In the genomic region with DNA sequence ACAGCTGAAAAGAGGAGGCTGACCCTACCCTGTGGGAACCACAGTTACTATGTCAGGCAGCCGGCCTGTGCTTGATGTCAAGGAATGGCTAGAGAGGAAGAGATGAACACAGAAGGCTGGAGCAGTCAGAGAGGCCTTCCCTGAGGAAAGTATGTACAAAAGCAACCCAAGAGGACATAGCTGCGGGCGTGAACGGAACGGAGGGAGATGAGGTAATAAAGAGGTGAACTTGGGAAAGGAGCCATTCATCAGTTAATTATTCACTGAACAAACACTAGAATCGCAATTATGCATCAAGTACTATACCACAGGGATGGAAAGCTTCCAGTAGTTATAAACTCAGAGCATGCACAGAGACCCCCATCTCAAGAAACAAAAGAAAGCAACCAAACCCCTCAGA, we compare ENCODE assay signal across 14 mouse cellular contexts. TPM values are rescaled to one million over a fixed set of nuclear protein-coding genes. Genes with fewer than 3 reads are reported as not detected.
A peak's percentile ranks its signal among the peaks of the same experiment; 100 is the strongest.
DNase-seq lines count a peak whose midpoint lies in the region; ATAC-seq and TF ChIP-seq lines count a peak whose summit lies in the region.
"Had no signal": no experiment of that assay in that cellular context is flagged by ENCODE, and none has a peak within 500 bp of the region (broad histone marks: within the 10 kb centered on the region; RNA-seq: fewer than 3 reads in every experiment).

No protein-coding gene starts in this region.

- no peaks in the 10 kb centered on the region for H3K27me3 ChIP-seq in forebrain, embryonic 14.5 days (replicated peaks; ENCODE audit: control insufficient read depth, insufficient read depth, low read length)
- H3K27me3 ChIP-seq in forebrain, embryonic 11.5 days (ENCODE audit: control insufficient read depth, insufficient read depth, low read length) = no peaks in the 10 kb centered on the region
- no peaks in the 10 kb centered on the region; the same call in 1 of the 2 replicates for H3K27me3 ChIP-seq in intestine, embryonic 16.5 days (replicated peaks; ENCODE audit: control insufficient read depth, insufficient read depth, low read length)
- H3K27me3 ChIP-seq: hindbrain, embryonic 12.5 days had no signal

- H3K4me2 ChIP-seq in forebrain, embryonic 14.5 days (ENCODE audit: low read length) = no peak overlapping the region
- no peak overlapping the region for H3K4me2 ChIP-seq in forebrain, embryonic 11.5 days (ENCODE audit: low read depth, low read length, severe bottlenecking)
- H3K4me2 ChIP-seq in intestine, embryonic 16.5 days (ENCODE audit: low read depth, low read length) = no peak overlapping the region
- H3K4me2 ChIP-seq: embryonic facial prominence, embryonic 12.5 days; hindbrain, embryonic 12.5 days had no signal

- 0 out of 2 replicates have a peak overlapping the region, but pooled peaks have one; percentile 31 for H3K27ac ChIP-seq in forebrain, embryonic 14.5 days (ENCODE audit: low read depth, low read length)
- H3K27ac ChIP-seq in forebrain, embryonic 11.5 days (ENCODE audit: low read depth, low read length) = no peak overlapping the region
- peak overlapping the region; percentile 46; the same call in 1 of the 2 replicates for H3K27ac ChIP-seq in intestine, embryonic 16.5 days (ENCODE audit: low read length)
- H3K27ac ChIP-seq: embryonic facial prominence, embryonic 12.5 days; hindbrain, embryonic 12.5 days had no signal

- no peak for TF ChIP-seq CTCF in lung, adult 2 months (IDR thresholded peaks at IDR 0.05; ENCODE audit: insufficient read depth, low read length)
- no peak for TF ChIP-seq CTCF in brain, embryonic 14.5 days (IDR thresholded peaks at IDR 0.05; ENCODE audit: borderline replicate concordance, extremely low read depth, insufficient read depth, insufficient read length)

- no peaks in the 10 kb centered on the region for H3K9me3 ChIP-seq in forebrain, embryonic 14.5 days (replicated peaks; ENCODE audit: control insufficient read depth, low read length)
- no peaks in the 10 kb centered on the region for H3K9me3 ChIP-seq in forebrain, embryonic 11.5 days (ENCODE audit: control insufficient read depth, low read length)
- H3K9me3 ChIP-seq in intestine, embryonic 16.5 days (ENCODE audit: control insufficient read depth, low read length) = no peaks in the 10 kb centered on the region
- H3K9me3 ChIP-seq: embryonic facial prominence, embryonic 12.5 days; hindbrain, embryonic 12.5 days had no signal

- H3K9ac ChIP-seq in forebrain, embryonic 14.5 days (ENCODE audit: low read length) = no peak overlapping the region
- H3K9ac ChIP-seq in forebrain, embryonic 11.5 days (ENCODE audit: low read length) = no peak overlapping the region
- no peak overlapping the region for H3K9ac ChIP-seq in intestine, embryonic 16.5 days (ENCODE audit: low read depth, low read length)
- H3K9ac ChIP-seq: embryonic facial prominence, embryonic 12.5 days; hindbrain, embryonic 12.5 days had no signal

- peaks cover 5% of the 10 kb centered on the region for H3K4me1 ChIP-seq in forebrain, embryonic 14.5 days (ENCODE audit: control insufficient read depth, insufficient read depth, low read length)
- peaks cover 7% of the 10 kb centered on the region for H3K4me1 ChIP-seq in forebrain, embryonic 11.5 days (replicated peaks; ENCODE audit: control insufficient read depth, insufficient read depth, low read length)
- H3K4me1 ChIP-seq in lung, adult 2 months (ENCODE audit: control insufficient read depth, insufficient read depth, low read length) = no peaks in the 10 kb centered on the region
- peaks cover 18% of the 10 kb centered on the region; the same call in 1 of the 2 replicates for H3K4me1 ChIP-seq in intestine, embryonic 16.5 days (ENCODE audit: control insufficient read depth, insufficient read depth, low read length)
- H3K4me1 ChIP-seq: embryonic facial prominence, embryonic 12.5 days had no signal

- ATAC-seq in forebrain, embryonic 14.5 days = peak; percentile 41; the same call in 1 of the 2 replicates
- no peak for ATAC-seq in forebrain, embryonic 11.5 days (replicated peaks; ENCODE audit: low FRiP score)
- peak; percentile 54 for ATAC-seq in intestine, embryonic 16.5 days
- ATAC-seq: hindbrain, embryonic 16.5 days; inflammation-experienced regulatory T-cells, adult 6 months had no signal

- peak; percentile 48 for DNase-seq in forebrain, embryonic 14.5 days (ENCODE audit: low spot score)
- DNase-seq in forebrain, embryonic 11.5 days (ENCODE audit: low spot score) = no peak
- DNase-seq in lung, postnatal 36 days = peak; percentile 28
- no peak for DNase-seq in lung, adult 2 months
- DNase-seq in brain, embryonic 14.5 days (ENCODE audit: low read depth) = peak; percentile 70
- no peak for DNase-seq in kidney, postnatal 25 days
- DNase-seq: cerebellum, adult 11-12 months; gastrocnemius, postnatal 36 days; heart, adult 11 months had no signal

- peaks cover 12% of the 10 kb centered on the region for H3K36me3 ChIP-seq in forebrain, embryonic 14.5 days (ENCODE audit: control insufficient read depth, insufficient read depth, low read length)
- H3K36me3 ChIP-seq in forebrain, embryonic 11.5 days (ENCODE audit: control insufficient read depth, insufficient read depth, low read length) = no peaks in the 10 kb centered on the region
- H3K36me3 ChIP-seq in intestine, embryonic 16.5 days (ENCODE audit: control insufficient read depth, insufficient read depth, low read length) = no peaks in the 10 kb centered on the region
- H3K36me3 ChIP-seq: embryonic facial prominence, embryonic 12.5 days had no signal

- WGBS in forebrain, embryonic 14.5 days = 24% methylated on average over 6 of the region's 6 CpGs
- 81% methylated on average over 6 of the region's 6 CpGs for WGBS in forebrain, embryonic 11.5 days
- WGBS in lung, adult 2 months = 84% methylated on average over 6 of the region's 6 CpGs
- WGBS in intestine, embryonic 16.5 days = 57% methylated on average over 6 of the region's 6 CpGs

- no peak overlapping the region for H3K4me3 ChIP-seq in forebrain, embryonic 14.5 days (ENCODE audit: low read depth, low read length)
- H3K4me3 ChIP-seq in forebrain, embryonic 11.5 days (ENCODE audit: low read depth, low read length) = no peak overlapping the region
- no peak overlapping the region for H3K4me3 ChIP-seq in lung, adult 2 months (replicated peaks; ENCODE audit: extremely low read depth, low read depth, low read length)
- H3K4me3 ChIP-seq in intestine, embryonic 16.5 days (ENCODE audit: low read length) = no peak overlapping the region
- H3K4me3 ChIP-seq: embryonic facial prominence, embryonic 12.5 days; hindbrain, embryonic 12.5 days had no signal

- TF ChIP-seq POLR2A in lung, adult 2 months (IDR thresholded peaks at IDR 0.05; ENCODE audit: borderline replicate concordance, extremely low read depth, low read depth, low read length) = no peak
- no peak for TF ChIP-seq POLR2A in brain, embryonic 14.5 days (IDR thresholded peaks at IDR 0.05; ENCODE audit: borderline replicate concordance, extremely low read depth, insufficient read depth, insufficient read length, poor library complexity, severe bottlenecking)

RNA-seq across cellular contexts. Expression of a gene that starts 5.0 kb away (rescaled TPM):
- 10.5 and 11.1 TPM in 2 replicates for polyA plus RNA-seq in forebrain, embryonic 14.5 days (2014; fragmentation: Nextera tagmentation; extraction: Ambion mirVana)
- 4.8 and 5.2 TPM in 2 replicates for polyA plus RNA-seq in forebrain, embryonic 11.5 days (2014; fragmentation: Nextera tagmentation; extraction: Ambion mirVana)
- 40.8 and 50.3 TPM in 2 replicates for polyA plus RNA-seq in lung, adult 2 months (2012; rRNA removed)
- 8.3 and 10.3 TPM in 2 replicates for polyA plus RNA-seq in brain, embryonic 14.5 days (2012; rRNA removed)
- 0.21 TPM in 1 of 2 replicates, not detected in the other for polyA plus RNA-seq in intestine, embryonic 16.5 days (2015; fragmentation: Nextera tagmentation; extraction: Ambion mirVana)
- polyA plus RNA-seq: inflammation-experienced regulatory T-cells, adult 6 months had no signal

RNA-seq across cellular contexts. Expression of a gene that starts 19.3 kb away (rescaled TPM):
- 2.4 and 2.6 TPM in 2 replicates for polyA plus RNA-seq in forebrain, embryonic 14.5 days (2014; fragmentation: Nextera tagmentation; extraction: Ambion mirVana)
- 8.7 and 9.2 TPM in 2 replicates for polyA plus RNA-seq in forebrain, embryonic 11.5 days (2014; fragmentation: Nextera tagmentation; extraction: Ambion mirVana)
- polyA plus RNA-seq in lung, adult 2 months (2012; rRNA removed) = 14.0 and 14.1 TPM in 2 replicates
- polyA plus RNA-seq in brain, embryonic 14.5 days (2012; rRNA removed) = 4.0 and 8.3 TPM in 2 replicates
- polyA plus RNA-seq in intestine, embryonic 16.5 days (2015; fragmentation: Nextera tagmentation; extraction: Ambion mirVana) = 12.7 and 15.3 TPM in 2 replicates
- polyA plus RNA-seq: inflammation-experienced regulatory T-cells, adult 6 months had no signal

RNA-seq across cellular contexts. Expression of a gene that starts 47.2 kb away (rescaled TPM):
- 10.4 and 11.3 TPM in 2 replicates for polyA plus RNA-seq in forebrain, embryonic 14.5 days (2014; fragmentation: Nextera tagmentation; extraction: Ambion mirVana)
- 6.2 and 6.7 TPM in 2 replicates for polyA plus RNA-seq in forebrain, embryonic 11.5 days (2014; fragmentation: Nextera tagmentation; extraction: Ambion mirVana)
- polyA plus RNA-seq in lung, adult 2 months (2012; rRNA removed) = 63.5 and 94.2 TPM in 2 replicates
- polyA plus RNA-seq in brain, embryonic 14.5 days (2012; rRNA removed) = 78.6 and 97.8 TPM in 2 replicates
- 2.4 and 2.9 TPM in 2 replicates for polyA plus RNA-seq in intestine, embryonic 16.5 days (2015; fragmentation: Nextera tagmentation; extraction: Ambion mirVana)

RNA-seq across cellular contexts. Expression of a gene that starts 47.4 kb away (rescaled TPM):
- polyA plus RNA-seq in forebrain, embryonic 14.5 days (2014; fragmentation: Nextera tagmentation; extraction: Ambion mirVana) = 1.4 and 1.6 TPM in 2 replicates
- polyA plus RNA-seq in forebrain, embryonic 11.5 days (2014; fragmentation: Nextera tagmentation; extraction: Ambion mirVana) = 1.2 and 1.9 TPM in 2 replicates
- 8.2 and 10.3 TPM in 2 replicates for polyA plus RNA-seq in lung, adult 2 months (2012; rRNA removed)
- 2.3 and 2.8 TPM in 2 replicates for polyA plus RNA-seq in brain, embryonic 14.5 days (2012; rRNA removed)
- polyA plus RNA-seq in intestine, embryonic 16.5 days (2015; fragmentation: Nextera tagmentation; extraction: Ambion mirVana) = 3.5 and 4.2 TPM in 2 replicates
- polyA plus RNA-seq: inflammation-experienced regulatory T-cells, adult 6 months had no signal

RNA-seq across cellular contexts. Expression of a gene that starts 57.2 kb away (rescaled TPM):
- 80.2 and 82.0 TPM in 2 replicates for polyA plus RNA-seq in forebrain, embryonic 14.5 days (2014; fragmentation: Nextera tagmentation; extraction: Ambion mirVana)
- polyA plus RNA-seq in forebrain, embryonic 11.5 days (2014; fragmentation: Nextera tagmentation; extraction: Ambion mirVana) = 64.7 and 68.0 TPM in 2 replicates
- polyA plus RNA-seq in lung, adult 2 months (2012; rRNA removed) = 7.2 and 11.7 TPM in 2 replicates
- 37.8 and 41.5 TPM in 2 replicates for polyA plus RNA-seq in brain, embryonic 14.5 days (2012; rRNA removed)
- 62.5 and 70.3 TPM in 2 replicates for polyA plus RNA-seq in intestine, embryonic 16.5 days (2015; fragmentation: Nextera tagmentation; extraction: Ambion mirVana)

Comparison
In these comparisons a context has a peak if more than half of its experiments do, and no peak if none do; other contexts are left out.
1. DNase-seq: peak in forebrain, embryonic 14.5 days (single experiment), lung, postnatal 36 days (single experiment) and brain, embryonic 14.5 days (single experiment); none in forebrain, embryonic 11.5 days (single experiment), lung, adult 2 months (single experiment) and kidney, postnatal 25 days (0 of 2).